Mouse (Mus musculus): ENCODE measurements around the gene Pate2. TPM values are rescaled to one million over a fixed set of nuclear protein-coding genes. Genes with fewer than 3 reads are reported as not detected.

Pate2 gene
- polyA plus RNA-seq, 1 experiment, result 0.31 TPM

DNA sequence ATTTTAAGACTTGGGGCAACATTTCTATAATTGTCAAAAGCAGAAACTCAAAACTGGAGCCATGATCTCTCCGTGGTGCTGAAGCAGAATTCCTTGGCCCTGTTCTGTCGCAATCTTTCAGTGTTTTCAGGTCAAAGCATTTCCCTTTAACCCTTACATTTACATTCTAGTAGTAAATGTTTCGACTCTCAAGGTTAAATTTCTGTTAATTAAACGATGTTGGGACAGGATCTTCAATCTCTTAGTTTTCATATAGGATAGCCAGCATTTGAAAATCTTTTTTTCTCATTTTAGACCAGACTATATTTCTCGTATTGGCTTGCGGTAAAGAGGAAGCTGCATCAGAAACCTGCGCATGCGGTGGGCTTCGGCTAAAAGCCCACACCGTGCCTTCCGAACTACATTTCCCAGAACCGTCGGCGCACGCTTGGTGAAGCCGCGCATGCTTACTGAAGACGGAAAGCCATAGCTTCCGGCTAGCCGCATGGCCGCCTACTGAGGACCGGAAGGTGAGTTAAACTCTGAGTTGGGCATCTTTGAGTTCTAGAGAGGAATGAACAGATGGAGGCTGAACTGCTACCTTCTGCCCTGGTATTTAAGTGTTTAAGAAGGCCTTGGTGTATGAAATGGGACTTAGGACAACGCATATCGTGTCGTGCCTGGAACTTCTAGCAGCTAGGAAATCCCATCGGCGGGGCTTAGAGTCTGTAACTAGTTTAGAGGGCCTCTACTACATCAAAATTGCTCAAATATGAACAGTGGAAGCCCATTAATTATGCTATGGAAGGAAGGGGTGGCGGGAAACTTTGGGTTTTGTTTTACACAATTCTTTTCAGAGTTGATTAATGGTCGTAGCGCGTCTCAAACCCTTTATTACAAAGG lies 10.8 kb upstream of the Pate2 start:
- Histone ChIP-seq H3K27me3 (ENCODE audit: control insufficient read depth, insufficient read depth, low read length) (no peaks in the 10 kb centered on the region), H3K27ac (ENCODE audit: insufficient read depth, low read length) (no peak overlapping the region; the same call in 1 of the 2 replicates), H3K4me3 (replicated peaks; ENCODE audit: insufficient read depth, low read depth, low read length) (peak overlapping the region; percentile 90), H3K4me1 (ENCODE audit: control insufficient read depth, insufficient read depth, low read length) (no peaks in the 10 kb centered on the region)
- peak; percentile 85 to 87 for DNase-seq
- TF ChIP-seq POLR2A (IDR thresholded peaks at IDR 0.05; ENCODE audit: borderline replicate concordance, insufficient read depth, low read length) (peak; percentile 64; the same call in 1 of the 2 replicates), CTCF (IDR thresholded peaks at IDR 0.05; ENCODE audit: borderline replicate concordance, insufficient read depth, low read depth, low read length) (no peak)
- 1% methylated on average over 31 of the region's 31 CpGs for WGBS

- no peak for DNase-seq
- Histone ChIP-seq H3K27me3 (ENCODE audit: control insufficient read depth, insufficient read depth, low read length) (no peaks in the 10 kb centered on the region), H3K27ac (ENCODE audit: insufficient read depth, low read length) (no peak overlapping the region), H3K4me3 (replicated peaks; ENCODE audit: insufficient read depth, low read depth, low read length) (no peak overlapping the region), H3K4me1 (ENCODE audit: control insufficient read depth, insufficient read depth, low read length) (no peaks in the 10 kb centered on the region)
- WGBS, result 95% methylated on average over 11 of the region's 11 CpGs
- no peak for TF ChIP-seq POLR2A (IDR thresholded peaks at IDR 0.05; ENCODE audit: borderline replicate concordance, insufficient read depth, low read length)
- TF ChIP-seq CTCF (IDR thresholded peaks at IDR 0.05; ENCODE audit: borderline replicate concordance, insufficient read depth, low read depth, low read length), result no peak
These were observed 9.0 kb upstream of the Pate2 start for GRCm38 (mm10) chr9:35561076-35561475.

- H3K27me3 ChIP-seq (ENCODE audit: control insufficient read depth, insufficient read depth, low read length), result no peaks in the 10 kb centered on the region
- TF ChIP-seq CTCF (IDR thresholded peaks at IDR 0.05; ENCODE audit: borderline replicate concordance, insufficient read depth, low read depth, low read length), result no peak
- no peak for TF ChIP-seq POLR2A (IDR thresholded peaks at IDR 0.05; ENCODE audit: borderline replicate concordance, insufficient read depth, low read length)
- DNase-seq, result no peak
- no peak overlapping the region for H3K27ac ChIP-seq (ENCODE audit: insufficient read depth, low read length)
- no peaks in the 10 kb centered on the region for H3K4me1 ChIP-seq (ENCODE audit: control insufficient read depth, insufficient read depth, low read length)
- no peak overlapping the region for H3K4me3 ChIP-seq (replicated peaks; ENCODE audit: insufficient read depth, low read depth, low read length)
- WGBS, result 89% methylated on average over 6 of the region's 6 CpGs
These were observed 8.5 kb upstream of the Pate2 start for GRCm38 (mm10) chr9:35561583-35561982.

GRCm38 (mm10) chr9:35564536-35565240 lies 5.4 kb upstream of the Pate2 start:
- no peaks in the 10 kb centered on the region for H3K4me1 ChIP-seq (ENCODE audit: control insufficient read depth, insufficient read depth, low read length)
- no peak for DNase-seq
- TF ChIP-seq CTCF (IDR thresholded peaks at IDR 0.05; ENCODE audit: borderline replicate concordance, insufficient read depth, low read depth, low read length), result no peak
- H3K27ac ChIP-seq (ENCODE audit: insufficient read depth, low read length), result no peak overlapping the region
- no peaks in the 10 kb centered on the region for H3K27me3 ChIP-seq (ENCODE audit: control insufficient read depth, insufficient read depth, low read length)
- H3K4me3 ChIP-seq (replicated peaks; ENCODE audit: insufficient read depth, low read depth, low read length), result no peak overlapping the region
- WGBS, result 80% methylated on average over 5 of the region's 5 CpGs

DNA sequence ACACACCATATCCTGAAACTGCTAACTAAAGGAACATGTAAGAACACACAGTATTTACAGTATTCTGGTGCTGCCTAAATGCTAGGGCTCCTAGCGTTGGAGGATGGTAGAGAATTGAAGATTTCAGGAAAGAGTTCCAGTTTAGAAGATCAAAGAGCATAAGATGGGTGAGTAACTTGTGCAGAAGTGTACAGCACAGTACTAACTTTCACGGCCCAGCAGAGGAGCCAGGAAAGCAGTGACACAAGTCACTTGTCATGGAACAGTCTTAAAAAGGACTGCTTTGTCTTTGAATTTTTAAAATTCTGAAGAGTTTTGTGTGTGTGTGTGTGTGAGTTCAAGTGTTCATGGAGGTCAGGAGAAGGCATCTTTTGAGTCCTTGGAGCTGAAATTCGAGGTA lies 2.1 kb upstream of the Pate2 start:
- H3K27me3 ChIP-seq (ENCODE audit: control insufficient read depth, insufficient read depth, low read length), result no peaks in the 10 kb centered on the region
- DNase-seq, result no peak
- no peaks in the 10 kb centered on the region for H3K4me1 ChIP-seq (ENCODE audit: control insufficient read depth, insufficient read depth, low read length)
- WGBS, result 75% methylated on average over 3 of the region's 3 CpGs
- no peak overlapping the region for H3K27ac ChIP-seq (ENCODE audit: insufficient read depth, low read length)
- TF ChIP-seq CTCF (IDR thresholded peaks at IDR 0.05; ENCODE audit: borderline replicate concordance, insufficient read depth, low read depth, low read length), result no peak
- H3K4me3 ChIP-seq (replicated peaks; ENCODE audit: insufficient read depth, low read depth, low read length), result no peak overlapping the region

DNA sequence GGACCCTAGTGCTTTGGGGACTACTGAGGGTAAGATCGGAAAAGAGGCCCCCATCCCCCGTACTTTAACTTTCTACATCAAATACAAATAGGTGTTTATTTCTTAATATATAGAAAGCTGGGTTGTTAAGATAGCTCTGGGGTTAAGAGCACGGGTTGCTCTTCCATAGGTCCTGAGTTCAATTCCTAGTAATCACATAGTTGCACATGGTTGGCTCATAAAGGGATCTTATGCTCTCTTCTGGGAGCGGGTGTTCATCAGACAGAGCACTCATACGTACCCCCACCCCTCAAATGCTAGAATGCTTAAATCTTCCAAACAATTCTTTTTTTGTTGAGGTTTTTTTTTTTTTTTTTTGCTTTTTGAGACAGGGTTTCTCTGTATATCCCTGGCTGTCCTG lies 579 bp downstream of the Pate2 start:
- Histone ChIP-seq H3K27me3 (ENCODE audit: control insufficient read depth, insufficient read depth, low read length) (no peaks in the 10 kb centered on the region), H3K4me3 (replicated peaks; ENCODE audit: insufficient read depth, low read depth, low read length) (peak overlapping the region; percentile 87), H3K4me1 (ENCODE audit: control insufficient read depth, insufficient read depth, low read length) (no peaks in the 10 kb centered on the region), H3K27ac (ENCODE audit: insufficient read depth, low read length) (no peak overlapping the region)
- WGBS, result 6% methylated on average over 5 of the region's 5 CpGs
- no peak for TF ChIP-seq CTCF (IDR thresholded peaks at IDR 0.05; ENCODE audit: borderline replicate concordance, insufficient read depth, low read depth, low read length)
- no peak for TF ChIP-seq POLR2A (IDR thresholded peaks at IDR 0.05; ENCODE audit: borderline replicate concordance, insufficient read depth, low read length)
- DNase-seq, result no peak

GRCm38 (mm10) chr9:35574416-35574815 lies 4.3 kb downstream of the Pate2 start:
- Histone ChIP-seq H3K27ac (ENCODE audit: insufficient read depth, low read length) (no peak overlapping the region), H3K4me1 (ENCODE audit: control insufficient read depth, insufficient read depth, low read length) (no peaks in the 10 kb centered on the region), H3K27me3 (ENCODE audit: control insufficient read depth, insufficient read depth, low read length) (no peaks in the 10 kb centered on the region), H3K4me3 (replicated peaks; ENCODE audit: insufficient read depth, low read depth, low read length) (no peak overlapping the region)
- 6% methylated on average over 32 of the region's 32 CpGs for WGBS
- TF ChIP-seq POLR2A (IDR thresholded peaks at IDR 0.05; ENCODE audit: borderline replicate concordance, insufficient read depth, low read length) (no peak), CTCF (IDR thresholded peaks at IDR 0.05; ENCODE audit: borderline replicate concordance, insufficient read depth, low read depth, low read length) (no peak)
- DNase-seq, result no peak

DNA sequence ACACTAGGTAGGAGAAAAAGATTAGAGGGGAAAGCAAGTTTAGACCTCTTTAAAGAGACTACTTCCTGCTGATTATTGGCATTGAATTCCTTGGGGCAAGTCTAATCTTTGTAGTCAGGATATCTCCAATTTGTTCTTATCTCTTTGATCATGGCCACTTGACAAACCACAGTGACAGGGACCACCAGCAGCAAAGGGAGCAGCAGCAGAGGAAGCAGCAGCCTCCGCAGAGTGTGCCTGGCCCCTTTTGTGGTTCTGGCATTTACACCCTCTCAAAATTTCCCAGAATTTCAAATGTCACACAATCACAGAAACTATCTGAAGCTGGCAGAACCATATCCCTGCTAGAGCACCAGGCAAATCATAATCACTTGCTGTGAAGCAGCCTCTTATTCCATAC lies 17.6 kb downstream of the Pate2 start:
- H3K4me1 ChIP-seq (ENCODE audit: control insufficient read depth, insufficient read depth, low read length), result no peaks in the 10 kb centered on the region
- no peaks in the 10 kb centered on the region for H3K27me3 ChIP-seq (ENCODE audit: control insufficient read depth, insufficient read depth, low read length)

More for the DNA sequence above, 17.6 kb downstream of the Pate2 start:
- 72% methylated on average over 1 of the region's 1 CpGs for WGBS
- no peak overlapping the region for H3K27ac ChIP-seq (ENCODE audit: insufficient read depth, low read length)
- no peak overlapping the region for H3K4me3 ChIP-seq (replicated peaks; ENCODE audit: insufficient read depth, low read depth, low read length)
- no peak for DNase-seq
- TF ChIP-seq POLR2A (IDR thresholded peaks at IDR 0.05; ENCODE audit: borderline replicate concordance, insufficient read depth, low read length) (no peak), CTCF (IDR thresholded peaks at IDR 0.05; ENCODE audit: borderline replicate concordance, insufficient read depth, low read depth, low read length) (no peak)

Measured in cerebellum, adult 2 months (tissue).